Mouse (Mus musculus) c-Kit-positive CD71-positive TER-119-negative erythroid progenitor cells, embryonic 14.5 days (primary cell): ENCODE results near the gene Zbtb20.

Source experiments
- DNase-seq: peaks from one replicate; pipeline ENCODE4 v3.0.0-alpha.2; 2013; ENCODE audit warnings: low read depth

The Zbtb20 gene

DNA sequence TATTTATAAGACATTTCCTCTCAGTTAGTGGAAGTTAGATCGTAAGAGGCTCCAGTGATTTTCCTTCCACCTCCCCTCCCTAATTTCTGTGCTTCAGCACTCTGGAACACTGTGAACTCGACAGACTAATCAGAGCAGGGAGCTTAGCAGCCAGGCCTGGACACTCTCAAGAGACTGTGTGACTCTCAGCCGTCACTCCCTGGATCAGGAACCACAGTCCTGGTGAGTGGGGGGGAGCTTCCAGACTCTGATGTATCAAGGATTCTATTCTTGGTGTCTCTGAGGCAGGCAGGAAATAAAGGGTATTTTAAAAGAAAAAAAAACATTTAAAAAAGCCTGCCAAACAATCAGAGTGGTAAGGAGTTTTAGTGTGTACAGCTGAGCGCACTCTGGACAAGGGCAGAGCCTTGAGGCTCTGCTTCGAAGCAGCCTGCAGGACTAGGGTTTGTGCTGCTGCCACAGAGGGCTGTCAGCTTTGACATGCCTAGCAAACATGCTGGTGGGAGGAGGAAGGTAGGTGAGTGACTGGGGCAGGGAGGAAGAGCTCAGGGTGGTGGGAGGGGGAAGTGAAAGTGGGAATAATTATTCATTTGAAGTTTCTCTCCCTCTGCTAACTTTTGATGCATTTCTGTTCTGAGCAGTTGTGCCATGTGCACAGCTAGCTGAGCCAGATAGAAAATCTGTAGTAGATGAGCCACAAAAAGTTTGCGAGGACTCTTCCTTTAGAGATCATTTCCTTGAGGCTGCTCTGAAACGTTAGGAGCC, 488.3 kb downstream of the Zbtb20 start:
- DNase-seq, result no peak

DNA sequence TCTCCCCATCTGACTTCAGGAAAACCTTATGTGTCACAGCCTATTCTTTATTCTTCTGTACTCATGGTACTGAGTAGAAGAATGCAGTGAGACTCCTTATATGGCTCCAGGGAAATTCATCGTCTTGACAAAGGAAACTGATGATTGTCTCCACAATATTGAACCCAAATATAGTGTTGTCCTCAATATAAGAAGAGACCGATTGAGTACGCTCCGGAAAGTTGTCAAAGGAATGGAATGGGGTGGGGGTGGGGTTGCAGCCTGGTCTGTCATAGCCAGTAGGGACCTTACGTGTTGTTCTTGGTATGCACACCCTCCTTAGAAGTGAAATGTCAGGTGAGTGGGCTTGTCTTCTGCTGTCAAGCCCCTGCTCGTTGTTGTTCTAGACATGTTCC, 488.8 kb downstream of the Zbtb20 start:
- no peak for DNase-seq

GRCm38 (mm10) chr16:43365277-43365676, 489.6 kb downstream of the Zbtb20 start:
- no peak for DNase-seq

GRCm38 (mm10) chr16:43370496-43371020, 494.9 kb downstream of the Zbtb20 start:
- DNase-seq, result no peak

GRCm38 (mm10) chr16:43376782-43377181, 501.1 kb downstream of the Zbtb20 start:
- DNase-seq, result no peak

GRCm38 (mm10) chr16:43379351-43380325, 504.0 kb downstream of the Zbtb20 start:
- DNase-seq, result no peak

- DNase-seq, result no peak
These were observed 505.5 kb downstream of the Zbtb20 start for GRCm38 (mm10) chr16:43381183-43381582.

GRCm38 (mm10) chr16:43383149-43383740, 507.6 kb downstream of the Zbtb20 start:
- no peak for DNase-seq

DNA sequence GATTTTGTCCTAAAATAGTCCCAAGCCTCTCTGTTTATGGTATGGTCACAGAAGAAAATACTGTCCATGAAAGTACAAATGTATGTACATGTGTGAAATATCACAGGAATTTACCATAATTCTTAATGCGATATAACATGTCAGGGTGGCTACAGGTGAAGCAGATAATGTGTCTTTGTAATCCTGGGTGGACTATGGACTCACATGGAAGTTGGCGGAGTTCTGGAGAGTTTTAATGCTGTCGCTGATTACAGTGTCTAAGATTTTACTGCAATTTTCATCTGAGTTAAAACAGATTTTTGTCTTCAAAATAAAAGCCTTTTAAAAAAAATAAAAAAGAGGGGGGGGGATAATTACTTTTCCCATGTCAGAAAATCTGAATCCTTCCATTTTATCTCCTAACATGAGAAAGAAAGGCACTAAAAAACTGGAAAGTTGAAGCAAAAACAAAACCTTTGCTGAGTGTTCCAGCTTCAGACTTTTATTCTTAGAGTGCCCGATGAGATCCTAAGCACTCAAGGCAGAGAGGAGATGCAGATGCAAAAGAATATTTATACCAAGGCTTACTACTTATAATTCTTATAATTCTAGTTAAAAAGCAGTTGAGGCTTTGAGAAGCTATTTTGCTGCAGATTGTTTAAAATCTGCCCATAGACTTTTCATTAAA, 509.4 kb downstream of the Zbtb20 start:
- no peak for DNase-seq

DNA sequence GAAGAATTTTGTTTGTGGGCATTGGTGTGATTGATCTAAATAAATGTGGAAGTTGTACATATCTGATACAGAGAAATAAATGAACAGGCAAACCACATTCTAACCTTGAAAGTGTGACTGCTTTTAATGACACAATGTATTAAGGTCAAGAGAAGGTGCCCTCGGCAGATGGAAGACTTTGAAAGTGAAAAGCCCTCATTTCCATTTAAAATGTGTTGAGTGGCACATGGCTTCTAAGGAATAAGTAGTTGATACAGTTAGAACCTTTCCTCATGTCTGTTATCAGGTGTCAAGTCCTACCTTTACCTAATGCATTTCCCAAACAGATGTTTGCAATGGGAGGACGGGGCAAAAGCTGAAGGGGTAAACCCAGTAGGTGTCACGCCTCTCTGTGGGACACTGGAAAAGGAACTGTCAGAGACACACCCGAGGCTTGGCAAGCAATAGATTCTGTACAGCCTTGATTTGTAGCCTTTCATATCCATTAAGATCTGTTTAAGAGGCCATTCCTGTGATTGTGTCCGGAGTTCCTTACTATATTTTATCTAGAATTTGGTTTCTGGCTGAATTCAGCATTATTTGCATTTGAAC, 510.0 kb downstream of the Zbtb20 start:
- no peak for DNase-seq

DNA sequence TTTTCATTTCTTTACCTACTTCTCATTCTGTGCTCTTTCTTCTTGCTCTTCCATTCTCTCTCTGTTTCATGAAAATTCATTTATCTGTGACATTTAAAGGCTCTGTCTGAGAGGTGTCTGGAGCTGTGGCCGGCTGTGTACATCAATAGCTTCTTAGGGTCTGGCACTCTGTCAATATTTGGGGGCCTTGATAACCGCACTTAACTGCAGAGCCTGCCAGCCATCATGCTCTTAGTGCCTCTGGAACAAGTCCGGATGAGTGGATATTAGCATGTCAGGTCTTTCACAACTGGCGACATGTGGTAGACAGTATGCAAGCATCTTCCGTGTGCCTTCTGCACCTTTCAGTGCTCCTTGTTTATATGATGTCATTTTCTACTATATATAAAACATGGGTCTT, 510.7 kb downstream of the Zbtb20 start:
- DNase-seq, result no peak

- DNase-seq, result no peak
These were observed 512.7 kb downstream of the Zbtb20 start for GRCm38 (mm10) chr16:43388389-43388788.

- no peak for DNase-seq
These were observed 514.7 kb downstream of the Zbtb20 start for GRCm38 (mm10) chr16:43390387-43390786.

DNA sequence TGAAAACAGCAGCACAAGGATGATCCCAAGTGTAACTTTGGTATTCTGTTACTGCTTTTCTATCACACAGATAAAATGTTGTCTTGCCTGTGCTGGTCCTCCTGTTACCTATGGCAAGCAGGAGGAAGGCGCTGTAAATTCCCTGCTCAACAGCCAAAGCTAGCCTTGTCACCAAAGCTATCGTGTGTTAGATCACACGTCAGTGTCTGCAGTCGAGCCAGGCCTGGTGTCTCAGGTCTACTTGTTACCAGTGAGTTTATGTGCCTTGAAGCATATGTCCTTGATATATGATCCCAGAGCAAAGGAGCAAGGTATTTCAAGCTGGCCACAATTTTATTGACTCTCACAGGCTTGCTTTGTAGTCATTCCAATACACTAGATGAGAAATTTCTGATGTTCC, 517.7 kb downstream of the Zbtb20 start:
- DNase-seq, result no peak

- no peak for DNase-seq
These were observed 518.4 kb downstream of the Zbtb20 start for GRCm38 (mm10) chr16:43394013-43394568.

GRCm38 (mm10) chr16:43394760-43395159, 519.1 kb downstream of the Zbtb20 start:
- no peak for DNase-seq

- DNase-seq, result no peak
These were observed 521.4 kb downstream of the Zbtb20 start for GRCm38 (mm10) chr16:43396849-43397628.

DNA sequence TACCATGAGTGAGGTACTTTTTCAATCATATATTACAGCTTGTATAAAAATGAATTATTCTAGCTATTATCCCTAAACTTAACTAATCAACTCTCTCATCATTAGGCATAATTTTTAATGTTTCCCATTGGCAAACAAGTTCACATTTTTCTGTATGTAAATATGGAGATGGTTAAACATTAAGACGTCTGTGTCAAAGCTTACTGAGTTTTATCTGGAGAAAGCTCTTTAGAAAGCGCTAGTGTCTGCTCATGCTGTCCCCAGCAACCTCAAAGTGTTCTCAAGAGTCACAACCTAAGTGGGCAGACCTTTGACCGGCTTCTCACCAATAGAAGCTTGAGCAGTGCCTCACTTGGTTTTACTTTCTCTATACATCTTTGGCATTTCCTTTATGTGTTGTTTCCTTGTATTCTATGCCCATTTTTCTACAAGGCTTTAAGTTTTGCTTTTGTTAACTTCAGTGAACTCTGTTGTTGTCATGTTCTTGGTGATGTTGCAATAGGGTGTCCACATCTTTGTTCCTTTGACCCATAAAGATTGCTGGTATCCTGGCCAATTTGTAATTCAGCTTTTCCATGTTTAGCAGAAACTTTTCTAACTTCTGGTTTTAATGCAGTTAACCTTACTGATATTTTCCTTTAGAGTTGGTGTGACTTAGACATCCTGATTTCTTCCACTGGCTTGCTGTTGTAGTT, 522.1 kb downstream of the Zbtb20 start:
- DNase-seq, result no peak

DNA sequence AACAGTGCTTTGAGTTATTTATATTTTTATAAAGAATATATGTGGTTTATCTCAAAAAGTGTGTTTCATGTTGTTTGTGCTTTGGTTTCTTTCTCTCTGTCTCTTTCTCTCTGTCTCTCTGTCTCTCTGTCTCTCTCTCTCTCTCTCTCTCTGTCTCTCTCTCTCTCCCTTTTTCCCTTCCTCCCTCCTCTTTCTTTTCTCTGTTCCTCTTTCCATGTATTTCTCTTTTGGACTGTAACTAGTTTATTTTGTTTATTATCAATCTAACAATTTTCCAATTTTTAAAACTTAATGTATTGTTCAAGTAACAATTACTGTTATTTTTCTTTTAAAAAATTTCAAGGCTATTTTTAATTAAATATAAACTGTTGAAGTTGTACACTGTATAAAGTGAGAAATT, 523.7 kb downstream of the Zbtb20 start:
- DNase-seq, result no peak

DNA sequence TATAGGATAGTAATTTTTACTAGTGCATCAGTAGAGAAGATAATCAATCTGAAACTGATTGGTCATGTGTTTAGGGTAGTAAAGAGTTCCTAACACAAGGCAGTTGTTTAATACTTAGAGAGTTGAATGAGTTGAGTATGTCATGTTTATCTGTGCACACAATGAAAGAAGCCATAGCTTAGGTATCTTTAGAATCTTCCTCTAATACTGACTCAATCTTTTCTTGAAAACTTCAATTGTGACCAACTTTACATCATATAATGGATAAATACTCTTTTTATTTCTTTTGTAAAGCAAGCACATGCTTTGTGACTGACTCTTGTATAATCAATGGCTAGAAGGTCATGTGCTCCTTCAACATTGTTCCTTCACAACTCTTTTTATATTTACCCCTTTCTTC, 524.4 kb downstream of the Zbtb20 start:
- DNase-seq, result no peak
